Mouse (Mus musculus) lung, postnatal 25 days (tissue): ENCODE measurements around the gene Btbd35f15.
"Not testable (repeated sequence)": the region's sequence is repeated elsewhere in the genome, so short reads cannot be mapped to it uniquely, and the experiment has no call there.

Source experiments
- DNase-seq: peaks from one replicate; pipeline ENCODE4 v3.0.0; 2022; ENCODE audit warnings: low spot score

Gene Btbd35f15

DNA sequence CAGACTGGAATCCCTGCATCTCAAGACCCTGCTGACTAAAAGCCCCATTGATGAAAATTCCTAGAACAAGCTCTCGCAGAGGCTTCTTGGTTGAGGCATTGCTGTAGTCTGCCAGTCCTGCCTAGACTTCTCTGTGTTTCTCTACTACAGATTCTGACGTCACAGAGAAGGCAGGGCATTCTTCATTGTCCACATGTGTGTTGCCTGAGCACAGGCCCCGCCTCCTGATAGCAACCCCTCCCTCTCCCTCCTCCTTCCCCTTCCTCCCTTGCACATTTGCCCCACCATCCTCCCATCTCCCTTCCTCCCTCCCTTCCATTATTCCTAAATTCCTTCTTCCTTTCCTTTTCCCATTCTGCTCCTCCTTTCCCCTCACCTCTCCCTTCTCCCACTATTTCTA is at the start of gene Btbd35f15:
Gene Btbd35f15 (minus strand): TSS at position 101 of the 400 bp plus-strand sequence.
- not testable (repeated sequence) for DNase-seq
